Mouse (Mus musculus): Measurements from ENCODE around the gene Gprin2. TPM values are rescaled to one million over a fixed set of nuclear protein-coding genes. Genes with fewer than 3 reads are reported as not detected.

Gene Gprin2
- not detected for polyA plus RNA-seq (2014; fragmentation: Illumina TruSeq; extraction: RNeasy Lipid Tissue Mini Kit (QIAGEN cat#74804); ENCODE audit: low read depth, low replicate concordance)

GRCm38 (mm10) chr14:34201231-34202035 is at the start of gene Gprin2:
Gene Gprin2 (minus strand): TSS chr14:34201653.

GRCm38 (mm10) chr14:34219295-34219694 is 17.8 kb upstream of the Gprin2 start, which contains the start of gene Syt15:
Gene Syt15 (plus strand): TSS chr14:34219595.

DNA sequence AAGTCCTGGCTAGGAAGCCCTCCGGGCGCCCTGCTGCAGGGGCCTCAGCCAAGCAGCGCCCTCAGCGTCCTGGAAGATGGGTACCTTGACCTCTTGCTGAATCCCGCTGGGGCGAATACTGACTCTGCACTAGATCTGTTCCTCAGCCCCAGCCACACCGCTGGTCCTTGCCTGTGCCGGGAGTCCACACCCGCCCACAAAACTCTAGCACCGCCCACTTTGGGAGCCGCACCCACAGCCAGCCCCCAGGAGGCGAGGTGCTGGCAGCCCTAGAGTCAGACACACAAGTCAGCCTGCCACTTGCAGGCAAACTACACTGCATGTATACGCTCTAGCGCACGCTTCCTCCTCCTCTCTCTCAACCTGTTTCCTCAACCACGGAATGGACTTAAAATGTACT is 49.1 kb downstream of the Gprin2 start, which contains the start of gene Npy4r:
Gene Npy4r, minus strand, starts transcription at position 148 of the 400 bp plus-strand sequence.

Other genes starting within 250 kb of the Gprin2 start
- not detected for gene Rbp3, start 247.7 kb downstream of the Gprin2 start, polyA plus RNA-seq (2014; fragmentation: Illumina TruSeq; extraction: RNeasy Lipid Tissue Mini Kit (QIAGEN cat#74804); ENCODE audit: low read depth, low replicate concordance)
- not detected for gene Zfp488, start 222.9 kb downstream of the Gprin2 start, polyA plus RNA-seq (2014; fragmentation: Illumina TruSeq; extraction: RNeasy Lipid Tissue Mini Kit (QIAGEN cat#74804); ENCODE audit: low read depth, low replicate concordance)
- gene Gm30083, start 186.5 kb downstream of the Gprin2 start, polyA plus RNA-seq (2014; fragmentation: Illumina TruSeq; extraction: RNeasy Lipid Tissue Mini Kit (QIAGEN cat#74804); ENCODE audit: low read depth, low replicate concordance), result not detected
- gene Gm5460, start 184.9 kb downstream of the Gprin2 start, polyA plus RNA-seq (2014; fragmentation: Illumina TruSeq; extraction: RNeasy Lipid Tissue Mini Kit (QIAGEN cat#74804); ENCODE audit: low read depth, low replicate concordance), result not detected
- gene Antxrl, start 148.9 kb downstream of the Gprin2 start, polyA plus RNA-seq (2014; fragmentation: Illumina TruSeq; extraction: RNeasy Lipid Tissue Mini Kit (QIAGEN cat#74804); ENCODE audit: low read depth, low replicate concordance), result not detected
- not detected for gene Anxa8, start 115.7 kb downstream of the Gprin2 start, polyA plus RNA-seq (2014; fragmentation: Illumina TruSeq; extraction: RNeasy Lipid Tissue Mini Kit (QIAGEN cat#74804); ENCODE audit: low read depth, low replicate concordance)
- not detected for gene A630023A22Rik, start 98.9 kb downstream of the Gprin2 start, polyA plus RNA-seq (2014; fragmentation: Illumina TruSeq; extraction: RNeasy Lipid Tissue Mini Kit (QIAGEN cat#74804); ENCODE audit: low read depth, low replicate concordance)
- not detected for gene Npy4r, start 49.2 kb downstream of the Gprin2 start, polyA plus RNA-seq (2014; fragmentation: Illumina TruSeq; extraction: RNeasy Lipid Tissue Mini Kit (QIAGEN cat#74804); ENCODE audit: low read depth, low replicate concordance)
- gene Syt15, start 17.9 kb upstream of the Gprin2 start, polyA plus RNA-seq (2014; fragmentation: Illumina TruSeq; extraction: RNeasy Lipid Tissue Mini Kit (QIAGEN cat#74804); ENCODE audit: low read depth, low replicate concordance), result not detected
- 51.6 TPM for gene Shld2, start 108.8 kb upstream of the Gprin2 start, polyA plus RNA-seq (2014; fragmentation: Illumina TruSeq; extraction: RNeasy Lipid Tissue Mini Kit (QIAGEN cat#74804); ENCODE audit: low read depth, low replicate concordance)
- 889 TPM for gene Glud1, start 109.1 kb upstream of the Gprin2 start, polyA plus RNA-seq (2014; fragmentation: Illumina TruSeq; extraction: RNeasy Lipid Tissue Mini Kit (QIAGEN cat#74804); ENCODE audit: low read depth, low replicate concordance)
- 2.5 TPM for gene Fam25c, start 153.8 kb upstream of the Gprin2 start, polyA plus RNA-seq (2014; fragmentation: Illumina TruSeq; extraction: RNeasy Lipid Tissue Mini Kit (QIAGEN cat#74804); ENCODE audit: low read depth, low replicate concordance)
- gene Sncg, start 173.1 kb upstream of the Gprin2 start, polyA plus RNA-seq (2014; fragmentation: Illumina TruSeq; extraction: RNeasy Lipid Tissue Mini Kit (QIAGEN cat#74804); ENCODE audit: low read depth, low replicate concordance), result not detected
- 2.6 TPM for gene Mmrn2, start 173.8 kb upstream of the Gprin2 start, polyA plus RNA-seq (2014; fragmentation: Illumina TruSeq; extraction: RNeasy Lipid Tissue Mini Kit (QIAGEN cat#74804); ENCODE audit: low read depth, low replicate concordance)